22 mouse cellular contexts compared by ENCODE assay signal in genomic region chr15:61563347-61563746, GRCm38 (mm10).
"Had no signal": no experiment of that assay in that cellular context is flagged by ENCODE, and none has a peak within 500 bp of the region (broad histone marks: within the 10 kb centered on the region; RNA-seq: fewer than 3 reads in every experiment).

No protein-coding gene starts in this region.

- H3K36me3 ChIP-seq: heart, embryonic 13.5 days; heart, embryonic 15.5 days; hindbrain, embryonic 13.5 days; hindbrain, embryonic 15.5 days; kidney, embryonic 15.5 days; limb, embryonic 10.5 days; limb, embryonic 12.5 days; liver, embryonic 13.5 days had no signal

- DNase-seq: gastrocnemius, adult 2 months; gastrocnemius, postnatal 10 days; gastrocnemius, postnatal 25 days; heart, adult 18-20 months; heart, postnatal 14 days; heart, postnatal 36 days; kidney, adult 11 months; kidney, adult 9 months; kidney, postnatal 36 days; layer of hippocampus, adult 9-11 months; layer of hippocampus, postnatal 36 days; liver; liver, embryonic 13.5 days had no signal

- H3K4me3 ChIP-seq: gastrocnemius, adult 2 months; heart, embryonic 13.5 days; heart, embryonic 15.5 days; hindbrain, embryonic 13.5 days; hindbrain, embryonic 15.5 days; kidney, embryonic 15.5 days; limb, embryonic 10.5 days; limb, embryonic 12.5 days; liver, embryonic 13.5 days had no signal

- H3K4me1 ChIP-seq: heart, embryonic 13.5 days; hindbrain, embryonic 13.5 days; hindbrain, embryonic 15.5 days; kidney, embryonic 15.5 days; limb, embryonic 12.5 days; liver, embryonic 13.5 days had no signal

- H3K27ac ChIP-seq: gastrocnemius, adult 2 months; heart, embryonic 13.5 days; heart, embryonic 15.5 days; hindbrain, embryonic 13.5 days; hindbrain, embryonic 15.5 days; hindbrain, postnatal 0 days; kidney, embryonic 15.5 days; kidney, postnatal 0 days; limb, embryonic 10.5 days; limb, embryonic 12.5 days; liver, embryonic 13.5 days had no signal

- H3K27me3 ChIP-seq: heart, embryonic 13.5 days; heart, embryonic 15.5 days; hindbrain, embryonic 13.5 days; hindbrain, embryonic 15.5 days; kidney, embryonic 15.5 days; limb, embryonic 12.5 days; liver, embryonic 13.5 days had no signal

- H3K9me3 ChIP-seq: heart, embryonic 13.5 days; heart, embryonic 15.5 days; hindbrain, embryonic 13.5 days; hindbrain, embryonic 15.5 days; kidney, embryonic 15.5 days; limb, embryonic 10.5 days; limb, embryonic 12.5 days; liver, embryonic 13.5 days had no signal
